Mouse (Mus musculus): ENCODE measurements around the gene Sox10. TPM values are rescaled to one million over a fixed set of nuclear protein-coding genes. Genes with fewer than 3 reads are reported as not detected.
A peak's percentile ranks its signal among the peaks of the same experiment; 100 is the strongest.

Sox10 gene
- polyA plus RNA-seq, 1 experiment from 2014 or later, result 2.0 TPM

DNA sequence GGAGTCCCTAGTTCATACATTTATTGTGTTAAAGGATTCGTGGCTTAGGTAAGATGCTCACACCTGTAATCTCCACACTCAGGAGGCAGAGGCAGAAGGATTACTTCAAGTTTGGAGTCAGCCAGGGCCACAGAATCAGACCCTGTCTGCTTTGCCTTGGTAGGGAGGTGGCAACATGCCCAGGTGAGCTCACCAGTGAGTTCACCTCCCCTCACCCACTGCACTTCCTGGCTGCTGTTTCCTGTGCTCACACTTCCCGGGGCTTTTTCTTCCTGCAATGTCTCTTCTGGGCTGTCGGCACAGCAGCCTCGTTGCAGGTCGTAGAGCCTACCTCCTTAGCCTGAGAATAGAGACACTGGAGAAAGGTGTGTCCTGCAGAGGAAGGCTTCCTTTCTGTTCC, 49.8 kb downstream of the Sox10 start:
- Histone ChIP-seq H3K36me3 (ENCODE audit: control insufficient read depth, insufficient read depth) (peaks cover 5% of the 10 kb centered on the region; the same call in 1 of the 2 replicates), H3K27me3 (replicated peaks; ENCODE audit: control insufficient read depth, insufficient read depth, low read length) (no peaks in the 10 kb centered on the region), H3K9ac (replicated peaks; ENCODE audit: low read depth, low read length) (no peak overlapping the region), H3K9me3 (ENCODE audit: control insufficient read depth, low read length) (no peaks in the 10 kb centered on the region), H3K4me2 (ENCODE audit: low read length) (no peak overlapping the region), H3K4me1 (replicated peaks; ENCODE audit: control insufficient read depth, insufficient read depth, low read length) (peaks cover 14% of the 10 kb centered on the region), H3K27ac (ENCODE audit: low read length) (no peak overlapping the region), H3K4me3 (replicated peaks; ENCODE audit: low read length) (no peak overlapping the region)
- ATAC-seq, result no peak
- 70% methylated on average over 5 of the region's 5 CpGs for WGBS

- H3K36me3 ChIP-seq (ENCODE audit: control insufficient read depth, insufficient read depth), result peaks cover 3% of the 10 kb centered on the region; the same call in 1 of the 2 replicates
- no peak overlapping the region for H3K9ac ChIP-seq (replicated peaks; ENCODE audit: low read depth, low read length)
- H3K27me3 ChIP-seq (replicated peaks; ENCODE audit: control insufficient read depth, insufficient read depth, low read length), result no peaks in the 10 kb centered on the region
- H3K9me3 ChIP-seq (ENCODE audit: control insufficient read depth, low read length), result no peaks in the 10 kb centered on the region
- H3K4me1 ChIP-seq (replicated peaks; ENCODE audit: control insufficient read depth, insufficient read depth, low read length), result peaks cover 28% of the 10 kb centered on the region
- H3K27ac ChIP-seq (ENCODE audit: low read length), result no peak overlapping the region
- no peak overlapping the region for H3K4me2 ChIP-seq (ENCODE audit: low read length)
- ATAC-seq, result no peak
- WGBS, result 70% methylated on average over 4 of the region's 4 CpGs
- no peak overlapping the region for H3K4me3 ChIP-seq (replicated peaks; ENCODE audit: low read length)
Observed at GRCm38 (mm10) chr15:79111774-79112173, 53.3 kb downstream of the Sox10 start.

DNA sequence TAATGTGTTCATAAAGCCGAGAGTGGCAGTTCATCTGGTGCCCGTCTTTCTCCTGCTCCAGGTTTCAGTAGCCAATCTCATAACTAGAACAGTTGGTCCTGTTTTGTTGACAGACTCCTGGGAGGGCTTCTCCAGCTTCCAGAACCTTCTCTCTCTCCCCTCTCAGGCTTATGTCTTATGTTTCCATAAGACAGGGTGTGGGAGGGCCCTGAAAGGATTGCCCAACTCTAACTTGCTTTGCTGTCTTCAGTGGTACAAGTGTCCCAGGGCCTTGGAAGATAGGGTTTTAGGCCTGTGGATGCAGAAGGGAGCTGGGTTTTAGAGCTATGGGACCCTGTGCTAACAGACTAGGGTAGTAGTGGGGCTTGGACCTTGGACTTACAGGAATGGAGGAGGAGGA, 54.5 kb downstream of the Sox10 start:
- Histone ChIP-seq H3K27ac (ENCODE audit: low read length) (no peak overlapping the region), H3K9ac (replicated peaks; ENCODE audit: low read depth, low read length) (no peak overlapping the region), H3K27me3 (replicated peaks; ENCODE audit: control insufficient read depth, insufficient read depth, low read length) (no peaks in the 10 kb centered on the region), H3K36me3 (ENCODE audit: control insufficient read depth, insufficient read depth) (peaks cover under 1% of the 10 kb centered on the region; the same call in 1 of the 2 replicates), H3K4me3 (replicated peaks; ENCODE audit: low read length) (peak overlapping the region; percentile 87), H3K4me2 (ENCODE audit: low read length) (peak overlapping the region; percentile 96), H3K4me1 (replicated peaks; ENCODE audit: control insufficient read depth, insufficient read depth, low read length) (peaks cover 28% of the 10 kb centered on the region), H3K9me3 (ENCODE audit: control insufficient read depth, low read length) (no peaks in the 10 kb centered on the region)
- no peak for ATAC-seq
- 73% methylated on average over 2 of the region's 2 CpGs for WGBS

GRCm38 (mm10) chr15:79110031-79110430, 55.0 kb downstream of the Sox10 start:
- Histone ChIP-seq H3K9me3 (ENCODE audit: control insufficient read depth, low read length) (no peaks in the 10 kb centered on the region), H3K9ac (replicated peaks; ENCODE audit: low read depth, low read length) (peak overlapping the region; percentile 91), H3K4me2 (ENCODE audit: low read length) (peak overlapping the region; percentile 96), H3K27ac (ENCODE audit: low read length) (no peak overlapping the region), H3K27me3 (replicated peaks; ENCODE audit: control insufficient read depth, insufficient read depth, low read length) (no peaks in the 10 kb centered on the region), H3K4me3 (replicated peaks; ENCODE audit: low read length) (peak overlapping the region; percentile 87), H3K4me1 (replicated peaks; ENCODE audit: control insufficient read depth, insufficient read depth, low read length) (peaks cover 28% of the 10 kb centered on the region), H3K36me3 (ENCODE audit: control insufficient read depth, insufficient read depth) (no peaks in the 10 kb centered on the region)
- ATAC-seq, result no peak
- 17% methylated on average over 9 of the region's 9 CpGs for WGBS

DNA sequence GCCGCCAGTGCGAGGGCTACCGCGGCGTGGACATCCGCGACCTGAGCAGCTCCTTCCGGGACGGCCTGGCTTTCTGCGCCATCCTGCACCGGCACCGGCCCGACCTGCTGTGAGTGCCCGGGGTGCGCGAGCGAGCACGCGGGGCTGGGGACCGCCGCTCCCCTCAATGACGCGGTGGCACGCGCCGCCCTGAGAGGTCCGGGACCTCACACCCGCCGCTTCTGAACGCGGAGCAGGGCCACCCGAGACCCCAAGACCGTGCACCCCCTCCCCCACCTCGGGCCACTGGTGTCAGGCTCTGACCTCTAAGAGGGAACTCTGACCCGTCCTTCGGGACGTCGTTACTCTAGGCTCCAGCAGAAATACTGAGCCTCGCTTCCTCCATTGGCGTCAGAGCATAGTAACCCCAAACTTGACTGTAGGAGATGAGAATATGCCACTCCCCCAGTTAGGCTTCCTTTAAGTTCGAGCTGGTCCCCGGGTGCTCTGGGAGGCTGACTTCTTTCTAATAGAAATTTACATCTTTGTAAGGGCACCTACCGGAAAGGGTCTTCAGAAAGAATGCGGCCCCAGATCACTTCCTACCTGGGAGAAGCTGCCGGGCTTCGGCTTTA, 55.6 kb downstream of the Sox10 start:
- H3K4me2 ChIP-seq (ENCODE audit: low read length), result peak overlapping the region; percentile 96
- no peaks in the 10 kb centered on the region for H3K9me3 ChIP-seq (ENCODE audit: control insufficient read depth, low read length)
- peak overlapping the region; percentile 91 for H3K9ac ChIP-seq (replicated peaks; ENCODE audit: low read depth, low read length)
- no peaks in the 10 kb centered on the region for H3K27me3 ChIP-seq (replicated peaks; ENCODE audit: control insufficient read depth, insufficient read depth, low read length)
- no peaks in the 10 kb centered on the region for H3K36me3 ChIP-seq (ENCODE audit: control insufficient read depth, insufficient read depth)
- peak overlapping the region; percentile 87 for H3K4me3 ChIP-seq (replicated peaks; ENCODE audit: low read length)
- H3K27ac ChIP-seq (ENCODE audit: low read length), result 0 out of 2 replicates have a peak overlapping the region, but pooled peaks have one; percentile 39
- under 1% methylated on average over 46 of the region's 46 CpGs for WGBS
- ATAC-seq, result peak; percentile 58
- peaks cover 28% of the 10 kb centered on the region for H3K4me1 ChIP-seq (replicated peaks; ENCODE audit: control insufficient read depth, insufficient read depth, low read length)

GRCm38 (mm10) chr15:79108421-79109320, 56.4 kb downstream of the Sox10 start, which contains the start of gene Micall1:
Micall1 (plus strand) TSS chr15:79108898.
- under 1% methylated on average over 51 of the region's 85 CpGs for WGBS
- H3K9ac ChIP-seq (replicated peaks; ENCODE audit: low read depth, low read length), result peak within 1 kb of the TSS; percentile 91

GRCm38 (mm10) chr15:79107966-79108365, 57.1 kb downstream of the Sox10 start:
- Histone ChIP-seq H3K4me3 (replicated peaks; ENCODE audit: low read length) (no peak overlapping the region), H3K9ac (replicated peaks; ENCODE audit: low read depth, low read length) (no peak overlapping the region; the same call in 1 of the 2 replicates), H3K4me1 (replicated peaks; ENCODE audit: control insufficient read depth, insufficient read depth, low read length) (peaks cover 28% of the 10 kb centered on the region), H3K27me3 (replicated peaks; ENCODE audit: control insufficient read depth, insufficient read depth, low read length) (no peaks in the 10 kb centered on the region), H3K4me2 (ENCODE audit: low read length) (peak overlapping the region; percentile 96; the same call in 1 of the 2 replicates), H3K9me3 (ENCODE audit: control insufficient read depth, low read length) (no peaks in the 10 kb centered on the region), H3K27ac (ENCODE audit: low read length) (no peak overlapping the region), H3K36me3 (ENCODE audit: control insufficient read depth, insufficient read depth) (no peaks in the 10 kb centered on the region)
- WGBS, result 26% methylated on average over 7 of the region's 7 CpGs
- no peak for ATAC-seq

More at GRCm38 (mm10) chr15:79108421-79109320, 56.4 kb downstream of the Sox10 start, which contains the start of gene Micall1:
- Histone ChIP-seq H3K27me3 (replicated peaks; ENCODE audit: control insufficient read depth, insufficient read depth, low read length) (no peaks in the 10 kb centered on the region), H3K36me3 (ENCODE audit: control insufficient read depth, insufficient read depth) (no peaks in the 10 kb centered on the region), H3K9me3 (ENCODE audit: control insufficient read depth, low read length) (no peaks in the 10 kb centered on the region), H3K4me2 (ENCODE audit: low read length) (peak within 1 kb of the TSS; percentile 96), H3K4me1 (replicated peaks; ENCODE audit: control insufficient read depth, insufficient read depth, low read length) (peaks cover 28% of the 10 kb centered on the region), H3K4me3 (replicated peaks; ENCODE audit: low read length) (peak within 1 kb of the TSS; percentile 87), H3K27ac (ENCODE audit: low read length) (0 out of 2 replicates have a peak within 1 kb of the TSS, but pooled peaks have one; percentile 39)
- ATAC-seq, result peak; percentile 68

- WGBS, result 58% methylated on average over 2 of the region's 2 CpGs
Observed at GRCm38 (mm10) chr15:79105804-79106203, 59.2 kb downstream of the Sox10 start.

More at GRCm38 (mm10) chr15:79105804-79106203, 59.2 kb downstream of the Sox10 start:
- no peaks in the 10 kb centered on the region for H3K36me3 ChIP-seq (ENCODE audit: control insufficient read depth, insufficient read depth)
- no peak overlapping the region for H3K27ac ChIP-seq (ENCODE audit: low read length)
- no peak overlapping the region for H3K4me2 ChIP-seq (ENCODE audit: low read length)
- no peak overlapping the region for H3K9ac ChIP-seq (replicated peaks; ENCODE audit: low read depth, low read length)
- no peak for ATAC-seq
- H3K4me1 ChIP-seq (replicated peaks; ENCODE audit: control insufficient read depth, insufficient read depth, low read length), result peaks cover 19% of the 10 kb centered on the region
- no peak overlapping the region for H3K4me3 ChIP-seq (replicated peaks; ENCODE audit: low read length)
- H3K27me3 ChIP-seq (replicated peaks; ENCODE audit: control insufficient read depth, insufficient read depth, low read length), result no peaks in the 10 kb centered on the region
- no peaks in the 10 kb centered on the region for H3K9me3 ChIP-seq (ENCODE audit: control insufficient read depth, low read length)
